Mouse (Mus musculus): ENCODE data around the gene Zbed5. TPM values are rescaled to one million over a fixed set of nuclear protein-coding genes. Genes with fewer than 3 reads are reported as not detected.

Zbed5 gene
- polyA plus RNA-seq, 1 experiment = 14.8 TPM

DNA sequence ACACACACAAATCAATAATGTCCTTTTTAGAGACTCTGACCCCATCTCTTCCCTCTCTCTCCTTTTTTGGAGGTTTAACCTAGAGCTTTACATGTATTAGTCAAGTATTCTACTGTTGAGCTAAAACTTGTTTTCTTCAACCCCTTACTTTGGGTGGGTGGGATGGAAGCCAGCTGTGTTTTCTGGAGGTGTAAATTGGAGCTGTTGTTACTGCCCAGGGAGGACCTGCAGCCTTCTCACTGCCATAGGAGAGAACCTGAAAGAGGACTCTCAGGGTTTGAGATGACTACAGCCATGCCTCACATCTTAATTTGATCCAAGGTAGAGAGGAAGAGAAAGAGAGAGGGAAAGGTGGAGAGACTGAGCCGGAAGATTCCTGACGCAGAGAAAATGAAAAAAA is 44.8 kb downstream of the Zbed5 start:
- TF ChIP-seq POLR2A (IDR thresholded peaks at IDR 0.05; ENCODE audit: borderline replicate concordance, extremely low read depth, insufficient read depth, insufficient read length, poor library complexity, severe bottlenecking) = no peak
- TF ChIP-seq CTCF (IDR thresholded peaks at IDR 0.05; ENCODE audit: borderline replicate concordance, extremely low read depth, insufficient read depth, insufficient read length) = no peak
- DNase-seq (ENCODE audit: low read depth) = no peak

DNA sequence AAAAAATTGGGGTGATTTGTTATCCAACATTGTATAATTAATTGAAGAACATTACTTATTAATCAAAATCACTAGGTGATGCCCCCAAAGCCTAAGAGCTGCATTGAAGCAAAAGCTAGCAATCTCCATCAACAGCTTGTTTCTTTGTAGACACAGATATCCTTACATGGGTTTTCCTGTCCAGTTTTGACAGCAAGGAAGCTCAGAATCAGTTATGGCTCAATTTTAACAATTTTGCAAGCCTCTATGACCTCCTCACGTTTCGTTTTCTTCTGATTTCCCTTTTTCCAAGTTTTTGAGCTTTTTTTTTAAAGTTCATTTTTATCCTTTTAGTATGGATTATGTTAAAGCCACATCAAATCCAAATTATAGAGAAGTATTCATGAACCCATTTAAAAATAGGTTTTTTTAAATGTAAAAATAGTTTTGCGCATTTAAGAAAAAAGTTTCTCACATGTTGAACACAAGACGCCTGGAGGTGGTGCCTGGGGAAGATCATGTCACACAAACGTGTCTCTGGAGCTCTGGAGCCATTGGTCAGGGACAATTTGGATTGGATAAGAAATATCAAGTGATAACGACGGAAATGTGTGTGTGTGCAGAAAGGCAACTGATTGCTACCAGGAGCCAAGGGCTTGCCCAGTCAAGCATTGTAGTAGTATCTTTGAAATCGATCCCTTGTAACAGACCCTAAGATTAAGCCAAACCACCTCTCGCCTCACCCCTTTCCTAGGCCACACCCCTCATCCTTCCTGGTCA is 45.4 kb downstream of the Zbed5 start:
- TF ChIP-seq POLR2A (IDR thresholded peaks at IDR 0.05; ENCODE audit: borderline replicate concordance, extremely low read depth, insufficient read depth, insufficient read length, poor library complexity, severe bottlenecking) = no peak
- no peak for TF ChIP-seq CTCF (IDR thresholded peaks at IDR 0.05; ENCODE audit: borderline replicate concordance, extremely low read depth, insufficient read depth, insufficient read length)
- DNase-seq (ENCODE audit: low read depth) = no peak

DNA sequence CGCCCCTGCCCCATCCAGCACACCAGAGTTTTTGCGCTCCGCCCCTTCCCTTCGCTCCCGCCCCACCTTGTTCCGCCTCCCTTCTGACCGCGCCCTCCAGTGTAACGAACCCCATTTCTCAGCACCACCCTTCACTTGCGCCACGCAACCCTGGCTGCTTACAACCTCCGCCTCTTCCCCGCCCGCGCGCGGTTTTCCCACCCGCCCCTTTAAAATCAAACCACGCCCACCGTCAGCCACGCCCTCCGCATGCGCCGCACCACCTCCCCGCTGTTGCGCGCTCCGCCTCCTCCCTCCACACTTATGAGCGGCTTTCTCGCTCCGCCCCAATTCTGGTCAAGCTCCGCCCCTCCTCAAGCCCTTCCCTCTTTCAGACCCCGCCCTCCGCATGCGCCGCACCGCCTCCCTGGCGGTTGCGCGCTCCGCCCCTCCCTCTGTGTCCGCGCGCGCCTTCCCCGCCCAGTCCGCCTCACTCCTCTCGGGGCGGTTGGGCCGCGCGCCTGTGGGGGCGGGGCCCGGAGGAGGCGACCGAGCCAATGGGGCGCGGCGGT is 46.0 kb downstream of the Zbed5 start, which contains the start of gene Vkorc1l1:
Vkorc1l1 (plus strand) TSS at position 476 of the 551 bp plus-strand sequence.
- peak; percentile 100 for DNase-seq (ENCODE audit: low read depth)
- TF ChIP-seq CTCF (IDR thresholded peaks at IDR 0.05; ENCODE audit: borderline replicate concordance, extremely low read depth, insufficient read depth, insufficient read length) (no peak), POLR2A (IDR thresholded peaks at IDR 0.05; ENCODE audit: borderline replicate concordance, extremely low read depth, insufficient read depth, insufficient read length, poor library complexity, severe bottlenecking) (no peak)

DNA sequence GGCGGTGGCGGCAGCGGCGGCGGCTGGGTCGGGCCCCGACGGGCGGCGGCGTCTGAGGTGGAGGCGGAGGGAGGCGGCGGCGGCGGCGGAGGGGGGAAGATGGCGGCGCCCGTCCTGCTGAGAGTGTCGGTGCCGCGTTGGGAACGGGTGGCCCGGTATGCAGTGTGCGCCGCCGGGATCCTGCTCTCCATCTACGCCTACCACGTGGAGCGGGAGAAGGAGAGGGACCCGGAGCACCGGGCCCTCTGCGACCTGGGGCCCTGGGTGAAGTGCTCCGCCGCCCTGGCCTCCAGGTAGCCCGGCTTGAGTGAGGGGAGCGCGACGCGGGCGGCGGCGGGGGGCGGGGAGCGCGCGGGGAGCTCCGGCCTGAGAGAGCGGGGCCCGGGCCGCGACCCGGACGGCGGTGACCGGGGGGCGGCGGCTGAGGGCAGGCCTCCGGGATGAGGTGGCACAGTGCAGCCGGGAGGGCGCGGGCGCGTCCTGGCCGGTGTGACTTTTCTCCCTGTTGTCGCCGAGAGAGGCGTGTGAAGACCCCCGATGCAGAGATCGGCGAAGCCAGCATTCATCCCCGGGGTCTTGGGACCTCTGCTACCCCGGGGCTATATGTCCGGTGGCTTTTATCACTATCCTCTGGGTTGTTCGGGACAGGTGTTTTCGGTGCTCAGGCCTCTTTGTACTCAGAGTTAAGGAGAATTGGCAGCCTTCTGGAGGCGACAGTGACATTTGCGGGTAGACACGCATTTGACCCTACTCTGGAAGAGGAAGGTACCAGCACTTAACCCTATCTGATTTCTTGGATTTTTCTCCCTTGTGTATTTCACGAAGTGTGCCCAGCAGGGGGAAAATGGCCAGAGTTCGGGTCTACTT is 46.8 kb downstream of the Zbed5 start:
- DNase-seq (ENCODE audit: low read depth) = peak; percentile 26

GRCm38 (mm10) chr5:129943402-129943801 is 47.9 kb downstream of the Zbed5 start:
- no peak for DNase-seq (ENCODE audit: low read depth)
- TF ChIP-seq POLR2A (IDR thresholded peaks at IDR 0.05; ENCODE audit: borderline replicate concordance, extremely low read depth, insufficient read depth, insufficient read length, poor library complexity, severe bottlenecking) (no peak), CTCF (IDR thresholded peaks at IDR 0.05; ENCODE audit: borderline replicate concordance, extremely low read depth, insufficient read depth, insufficient read length) (no peak)

- no peak for DNase-seq (ENCODE audit: low read depth)
- no peak for TF ChIP-seq POLR2A (IDR thresholded peaks at IDR 0.05; ENCODE audit: borderline replicate concordance, extremely low read depth, insufficient read depth, insufficient read length, poor library complexity, severe bottlenecking)
- TF ChIP-seq CTCF (IDR thresholded peaks at IDR 0.05; ENCODE audit: borderline replicate concordance, extremely low read depth, insufficient read depth, insufficient read length) = no peak
These were observed 52.1 kb downstream of the Zbed5 start for GRCm38 (mm10) chr5:129947528-129948033.

DNA sequence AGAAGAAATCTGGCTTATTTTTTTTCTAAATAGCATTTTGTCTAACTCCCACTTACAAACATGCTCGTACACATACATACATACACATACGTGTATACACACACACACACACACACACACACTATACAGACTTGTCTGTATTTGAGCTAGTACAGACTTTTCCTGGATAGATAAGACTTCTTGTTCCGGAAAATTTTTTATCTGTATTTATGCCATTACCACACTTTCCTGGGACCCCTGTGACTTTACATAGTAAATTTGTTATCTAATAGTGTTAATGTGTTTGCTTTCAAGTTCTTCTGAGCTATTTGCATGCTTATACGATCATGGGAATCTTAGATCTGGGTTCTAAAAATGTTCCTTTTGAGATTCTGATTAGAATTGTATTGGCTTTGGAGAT is 56.6 kb downstream of the Zbed5 start:
- no peak for TF ChIP-seq POLR2A (IDR thresholded peaks at IDR 0.05; ENCODE audit: borderline replicate concordance, extremely low read depth, insufficient read depth, insufficient read length, poor library complexity, severe bottlenecking)
- no peak for TF ChIP-seq CTCF (IDR thresholded peaks at IDR 0.05; ENCODE audit: borderline replicate concordance, extremely low read depth, insufficient read depth, insufficient read length)
- DNase-seq (ENCODE audit: low read depth) = no peak

Other genes starting within 250 kb of the Zbed5 start
- 6.9 and 7.5 TPM in 2 replicates for gene Zfp11, start 225.6 kb upstream of the Zbed5 start, polyA plus RNA-seq (2012; rRNA removed)
- gene Sept14, start 187.2 kb upstream of the Zbed5 start, polyA plus RNA-seq (2012; rRNA removed) = not detected in 2 replicates
- gene Mrps17, start 180.2 kb upstream of the Zbed5 start, polyA plus RNA-seq (2012; rRNA removed) = 116 and 127 TPM in 2 replicates
- 66.5 and 68.8 TPM in 2 replicates for gene Nipsnap2, start 170.7 kb upstream of the Zbed5 start, polyA plus RNA-seq (2012; rRNA removed)
- gene Psph, start 108.3 kb upstream of the Zbed5 start, polyA plus RNA-seq (2012; rRNA removed) = 16.6 and 21.7 TPM in 2 replicates
- 26.6 and 26.9 TPM in 2 replicates for gene Sumf2, start 48.7 kb upstream of the Zbed5 start, polyA plus RNA-seq (2012; rRNA removed)
- 761 and 1,401 TPM in 2 replicates for gene Chchd2, start 8.3 kb upstream of the Zbed5 start, polyA plus RNA-seq (2012; rRNA removed)
- gene Phkg1, start 2.8 kb downstream of the Zbed5 start, polyA plus RNA-seq (2012; rRNA removed) = 0.14 and 0.24 TPM in 2 replicates
- gene Nupr1l, start 12.8 kb downstream of the Zbed5 start, polyA plus RNA-seq (2012; rRNA removed) = 4.5 and 9.0 TPM in 2 replicates
- gene Vkorc1l1, start 46.2 kb downstream of the Zbed5 start, polyA plus RNA-seq (2012; rRNA removed) = 40.5 and 51.2 TPM in 2 replicates
- 16.3 and 22.5 TPM in 2 replicates for gene Gusb, start 107.3 kb downstream of the Zbed5 start, polyA plus RNA-seq (2012; rRNA removed)
- 27.9 and 30.7 TPM in 2 replicates for gene Asl, start 133.5 kb downstream of the Zbed5 start, polyA plus RNA-seq (2012; rRNA removed)
- 37.6 and 51.0 TPM in 2 replicates for gene Crcp, start 133.6 kb downstream of the Zbed5 start, polyA plus RNA-seq (2012; rRNA removed)
- gene Tpst1, start 177.6 kb downstream of the Zbed5 start, polyA plus RNA-seq (2012; rRNA removed) = 27.3 and 32.9 TPM in 2 replicates
- gene Kctd7, start 249.1 kb downstream of the Zbed5 start, polyA plus RNA-seq (2012; rRNA removed) = 11.7 and 12.4 TPM in 2 replicates

Measured in brain, embryonic 14.5 days (tissue).